Mouse (Mus musculus) kidney, postnatal 10 days (tissue): ENCODE results near the gene Ick.
"Not testable (repeated sequence)": the region's sequence is repeated elsewhere in the genome, so short reads cannot be mapped to it uniquely, and the experiment has no call there.

ENCODE experiments used
- DNase-seq: peaks from one replicate; pipeline ENCODE4 v3.0.0; 2021; ENCODE audit warnings: mixed read lengths

The Ick gene

GRCm38 (mm10) chr9:78105501-78105932, 3.5 kb upstream of the Ick start:
- DNase-seq, result no peak

GRCm38 (mm10) chr9:78106821-78107220, 2.2 kb upstream of the Ick start:
- DNase-seq, result no peak

GRCm38 (mm10) chr9:78107582-78107911, 1.4 kb upstream of the Ick start:
- DNase-seq, result no peak

GRCm38 (mm10) chr9:78107912-78108795, 838 bp upstream of the Ick start:
- peak; percentile 89 for DNase-seq

GRCm38 (mm10) chr9:78109656-78110055, 664 bp downstream of the Ick start:
- no peak for DNase-seq

- no peak for DNase-seq
These were observed 2.5 kb downstream of the Ick start for GRCm38 (mm10) chr9:78111456-78111855.

GRCm38 (mm10) chr9:78112770-78113537, 4.0 kb downstream of the Ick start:
- peak; percentile 95 for DNase-seq

GRCm38 (mm10) chr9:78113538-78113885, 4.5 kb downstream of the Ick start:
- no peak for DNase-seq

GRCm38 (mm10) chr9:78115746-78116145, 6.8 kb downstream of the Ick start:
- DNase-seq, result peak; percentile 25

- DNase-seq, result no peak
These were observed 8.7 kb downstream of the Ick start for GRCm38 (mm10) chr9:78117690-78118089.

GRCm38 (mm10) chr9:78121358-78121757, 12.4 kb downstream of the Ick start:
- no peak for DNase-seq

GRCm38 (mm10) chr9:78121985-78122384, 13.0 kb downstream of the Ick start:
- no peak for DNase-seq

GRCm38 (mm10) chr9:78122939-78123712, 14.1 kb downstream of the Ick start:
- DNase-seq, result no peak

GRCm38 (mm10) chr9:78124297-78124696, 15.3 kb downstream of the Ick start:
- DNase-seq, result no peak

GRCm38 (mm10) chr9:78126007-78126406, 17.0 kb downstream of the Ick start:
- DNase-seq, result no peak

GRCm38 (mm10) chr9:78126643-78127042, 17.7 kb downstream of the Ick start:
- no peak for DNase-seq

GRCm38 (mm10) chr9:78135658-78136057, 26.7 kb downstream of the Ick start:
- DNase-seq, result no peak

GRCm38 (mm10) chr9:78138044-78138676, 29.2 kb downstream of the Ick start:
- peak; percentile 29 for DNase-seq

GRCm38 (mm10) chr9:78139463-78139862, 30.5 kb downstream of the Ick start:
- DNase-seq, result no peak

- DNase-seq, result no peak
These were observed 37.1 kb downstream of the Ick start for GRCm38 (mm10) chr9:78146099-78146498.

- no peak for DNase-seq
These were observed 37.6 kb downstream of the Ick start for GRCm38 (mm10) chr9:78146627-78147026.

- no peak for DNase-seq
These were observed 39.2 kb downstream of the Ick start for GRCm38 (mm10) chr9:78148149-78148548.

GRCm38 (mm10) chr9:78149770-78150169, 40.8 kb downstream of the Ick start:
- not testable (repeated sequence) for DNase-seq
